ENCODE assay signal across 27 mouse cellular contexts in the genomic region with DNA sequence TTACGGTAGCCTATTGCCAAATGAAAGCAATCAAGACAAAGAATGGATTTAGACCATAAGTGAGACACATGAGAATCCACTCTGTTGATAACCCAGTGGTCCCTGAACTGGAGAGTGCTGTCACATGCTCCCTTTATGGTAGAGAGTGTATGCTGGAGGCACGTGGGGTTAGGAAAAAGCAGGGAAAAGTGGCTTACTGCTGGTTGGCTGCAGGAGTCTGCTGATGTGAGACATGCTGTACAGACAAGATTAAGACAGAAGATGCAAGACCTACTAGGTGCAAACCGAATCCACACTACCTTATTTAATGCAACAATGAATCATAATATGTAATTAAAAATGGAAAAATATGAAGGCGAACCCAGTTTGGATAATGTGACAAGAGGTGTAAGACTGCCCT.
"Had no signal": no experiment of that assay in that cellular context is flagged by ENCODE, and none has a peak within 500 bp of the region (broad histone marks: within the 10 kb centered on the region; RNA-seq: fewer than 3 reads in every experiment).

No protein-coding gene starts in this region.

- DNase-seq: gastrocnemius, adult 2 months; gastrocnemius, postnatal 10 days; gastrocnemius, postnatal 25 days; heart, postnatal 10 days; heart, postnatal 4 days; kidney, adult 18-20 months; kidney, adult 8-10 months; kidney, postnatal 10 days; kidney, postnatal 25 days; kidney, postnatal 4 days; liver; liver, embryonic 13.5 days had no signal

- H3K4me2 ChIP-seq: heart, embryonic 12.5 days; hindbrain, embryonic 12.5 days; hindbrain, embryonic 15.5 days; intestine, embryonic 15.5 days; kidney, embryonic 15.5 days; limb, embryonic 12.5 days; liver, embryonic 11.5 days; liver, embryonic 13.5 days; liver, embryonic 15.5 days had no signal

- H3K9ac ChIP-seq: heart, embryonic 12.5 days; hindbrain, embryonic 12.5 days; hindbrain, embryonic 15.5 days; intestine, embryonic 15.5 days; kidney, embryonic 15.5 days; limb, embryonic 12.5 days; liver, embryonic 13.5 days; liver, embryonic 15.5 days had no signal

- ATAC-seq: inflammation-experienced regulatory T-cells, adult 6 months; intestine, embryonic 15.5 days; intestine, postnatal 0 days had no signal

- H3K9me3 ChIP-seq: heart, embryonic 10.5 days; heart, embryonic 12.5 days; hindbrain, embryonic 10.5 days; hindbrain, embryonic 12.5 days; hindbrain, embryonic 15.5 days; intestine, embryonic 15.5 days; kidney, embryonic 15.5 days; limb, embryonic 10.5 days; limb, embryonic 12.5 days; liver, embryonic 13.5 days; liver, embryonic 15.5 days had no signal

- H3K27ac ChIP-seq: gastrocnemius, adult 2 months; heart, embryonic 10.5 days; hindbrain, embryonic 10.5 days; hindbrain, embryonic 12.5 days; hindbrain, embryonic 15.5 days; intestine, embryonic 15.5 days; kidney, embryonic 15.5 days; layer of hippocampus, adult 2 months; left cerebral cortex, adult 2 months; limb, embryonic 10.5 days; limb, embryonic 12.5 days; liver, embryonic 13.5 days; liver, embryonic 15.5 days had no signal

- H3K4me3 ChIP-seq: gastrocnemius, adult 2 months; heart, embryonic 10.5 days; heart, embryonic 12.5 days; hindbrain, embryonic 10.5 days; hindbrain, embryonic 12.5 days; hindbrain, embryonic 15.5 days; intestine, embryonic 15.5 days; kidney, embryonic 15.5 days; layer of hippocampus, adult 2 months; left cerebral cortex, adult 2 months; limb, embryonic 10.5 days; limb, embryonic 12.5 days; liver, embryonic 13.5 days; liver, embryonic 15.5 days had no signal

- H3K36me3 ChIP-seq: heart, embryonic 10.5 days; heart, embryonic 12.5 days; hindbrain, embryonic 10.5 days; hindbrain, embryonic 12.5 days; hindbrain, embryonic 15.5 days; intestine, embryonic 15.5 days; kidney, embryonic 15.5 days; limb, embryonic 10.5 days; limb, embryonic 12.5 days; liver, embryonic 13.5 days; liver, embryonic 15.5 days had no signal

- H3K4me1 ChIP-seq: hindbrain, embryonic 15.5 days; intestine, embryonic 15.5 days had no signal

- H3K27me3 ChIP-seq: heart, embryonic 12.5 days; hindbrain, embryonic 12.5 days; hindbrain, embryonic 15.5 days; intestine, embryonic 15.5 days; kidney, embryonic 15.5 days; limb, embryonic 12.5 days; liver, embryonic 13.5 days; liver, embryonic 15.5 days had no signal
